Mouse (Mus musculus) cortical plate, adult 2 months (tissue): ENCODE measurements at regions not wholly inside any gene's neighbourhood (a gene's known extent, or its start where the extent isn't known, plus 50 kb on each side); places are given as distances from the start of the nearest gene placed in this dataset.

Source experiments
- CTCF ChIP-seq: fragments of 200-500 bp; IDR thresholded peaks from 2 replicates; pipeline ENCODE4 v1.5.1; 2011; ENCODE audit warnings: mild to moderate bottlenecking, control low read depth, low read length; ENCODE audit not compliant: insufficient read depth; ENCODE audit errors: extremely low read depth
- POLR2A ChIP-seq: fragments of 200-500 bp; IDR thresholded peaks from 2 replicates; pipeline ENCODE4 v1.6.1; 2011; ENCODE audit warnings: mild to moderate bottlenecking, low read length, control low read depth; ENCODE audit not compliant: insufficient read depth; ENCODE audit errors: extremely low read depth

DNA sequence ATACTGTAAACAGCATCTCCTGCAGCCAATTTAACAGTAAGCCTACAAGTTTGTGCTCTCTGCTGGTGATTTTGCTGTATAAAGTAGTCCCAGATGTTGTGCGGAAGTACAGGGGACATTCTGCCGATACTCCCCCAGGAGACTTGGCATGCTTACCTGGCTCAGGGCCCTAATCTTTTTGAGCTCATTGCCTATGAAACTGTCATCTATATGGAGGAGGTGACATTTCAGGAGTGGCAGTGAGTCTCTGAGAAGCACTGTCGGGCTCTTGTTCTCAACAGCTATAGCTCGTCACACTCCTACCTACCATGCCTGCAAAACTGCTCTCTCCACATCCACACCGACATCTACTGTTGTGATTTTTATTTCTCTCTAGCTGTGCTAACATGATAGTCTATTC, 439.7 kb downstream of the Matn1 start:
- TF ChIP-seq POLR2A, result no peak
- TF ChIP-seq CTCF, result no peak
